ENCODE assay signal across 8 mouse cellular contexts in the genomic region with DNA sequence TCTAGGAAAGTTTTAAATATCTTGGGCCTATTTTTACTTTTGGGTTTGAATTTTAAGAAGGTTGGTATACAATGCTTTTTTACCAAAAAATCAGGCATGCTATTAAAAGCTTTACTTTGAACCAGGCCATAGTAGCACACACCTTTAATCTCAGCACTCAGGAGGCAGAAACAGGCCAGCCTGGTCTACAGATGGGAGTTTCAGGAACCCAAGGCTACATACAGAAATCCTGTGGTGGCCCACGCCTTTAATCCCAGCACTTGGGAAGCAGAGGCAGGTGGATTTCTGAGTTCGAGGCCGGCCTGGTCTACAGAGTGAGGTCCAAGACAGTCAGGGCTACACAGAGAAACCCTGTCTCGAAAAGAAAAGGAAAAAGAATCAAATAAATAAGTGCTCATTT. TPM values are rescaled to one million over a fixed set of nuclear protein-coding genes. Genes with fewer than 3 reads are reported as not detected.
A peak's percentile ranks its signal among the peaks of the same experiment; 100 is the strongest.
DNase-seq lines count a peak whose midpoint lies in the region; ATAC-seq and TF ChIP-seq lines count a peak whose summit lies in the region.

No protein-coding gene starts in this region.

- 85% methylated on average over 4 of the region's 4 CpGs for WGBS in kidney, embryonic 14.5 days
- 89% methylated on average over 4 of the region's 4 CpGs for WGBS in heart, postnatal 0 days
- WGBS in liver, embryonic 16.5 days (ENCODE audit: insufficient replicate concordance) = 64% methylated on average over 4 of the region's 4 CpGs

- no peaks in the 10 kb centered on the region for H3K36me3 ChIP-seq in kidney, embryonic 14.5 days (ENCODE audit: control insufficient read depth, insufficient read depth, low read length)
- H3K36me3 ChIP-seq in MEL (ENCODE audit: control insufficient read depth in 1 of 2, insufficient read depth in 2 of 2, low read length in 2 of 2) = peaks cover 0 to 31% of the 10 kb centered on the region in 2 experiments; a peak in 2 of 4 replicates
- H3K36me3 ChIP-seq in heart, postnatal 0 days (replicated peaks; ENCODE audit: control insufficient read depth, insufficient read depth, low read length) = no peaks in the 10 kb centered on the region
- no peaks in the 10 kb centered on the region for H3K36me3 ChIP-seq in liver, embryonic 16.5 days (ENCODE audit: control insufficient read depth, insufficient read depth)

- no peak overlapping the region for H3K4me3 ChIP-seq in kidney, embryonic 14.5 days (ENCODE audit: low read length)
- H3K4me3 ChIP-seq in MEL (ENCODE audit: control insufficient read depth in 1 of 2, insufficient read depth in 1 of 2, low read depth in 2 of 2, low read length in 2 of 2) = peak overlapping the region; percentile 51 to 57
- no peak overlapping the region for H3K4me3 ChIP-seq in heart, postnatal 0 days (ENCODE audit: low read depth, low read length)
- H3K4me3 ChIP-seq in liver, embryonic 16.5 days (ENCODE audit: low read depth, low read length) = peak overlapping the region; percentile 54

- no peak for TF ChIP-seq CTCF in MEL (IDR thresholded peaks at IDR 0.05 in 2 of 3, conservative IDR thresholded peaks at IDR 0.05 in 1 of 3; ENCODE audit: control insufficient read depth in 1 of 3, insufficient read depth in 1 of 3, low read depth in 2 of 3, low read length in 3 of 3, poor library complexity in 1 of 3, severe bottlenecking in 1 of 3)
- no peak for TF ChIP-seq CTCF in heart, postnatal 0 days (IDR thresholded peaks at IDR 0.05; ENCODE audit: low read depth)

- no peaks in the 10 kb centered on the region for H3K27me3 ChIP-seq in kidney, embryonic 14.5 days (ENCODE audit: control insufficient read depth, insufficient read depth, low read length)
- no peaks in the 10 kb centered on the region for H3K27me3 ChIP-seq in MEL (ENCODE audit: control insufficient read depth in 1 of 2, insufficient read depth in 2 of 2, low read length in 2 of 2)
- H3K27me3 ChIP-seq in heart, postnatal 0 days (ENCODE audit: control insufficient read depth, insufficient read depth, low read length) = no peaks in the 10 kb centered on the region
- no peaks in the 10 kb centered on the region for H3K27me3 ChIP-seq in liver, embryonic 16.5 days (ENCODE audit: control insufficient read depth, insufficient read depth, low read depth, low read length)

- H3K4me2 ChIP-seq in kidney, embryonic 14.5 days (replicated peaks; ENCODE audit: low read depth, low read length) = 0 out of 2 replicates have a peak overlapping the region, but pooled peaks have one; percentile 28
- peak overlapping the region; percentile 56; the same call in 1 of the 2 replicates for H3K4me2 ChIP-seq in heart, postnatal 0 days (ENCODE audit: low read depth, low read length)
- peak overlapping the region; percentile 73 for H3K4me2 ChIP-seq in liver, embryonic 16.5 days (ENCODE audit: low read depth, low read length)

- H3K27ac ChIP-seq in kidney, embryonic 14.5 days (ENCODE audit: low read depth, low read length) = peak overlapping the region; percentile 90
- H3K27ac ChIP-seq in MEL (ENCODE audit: control insufficient read depth, low read depth, low read length) = peak overlapping the region; percentile 96
- H3K27ac ChIP-seq in heart, postnatal 0 days (ENCODE audit: low read depth) = 0 out of 2 replicates have a peak overlapping the region, but pooled peaks have one; percentile 92
- peak overlapping the region; percentile 96 for H3K27ac ChIP-seq in liver, embryonic 16.5 days (ENCODE audit: low read length)

- H3K79me2 ChIP-seq in MEL (ENCODE audit: control insufficient read depth, insufficient read depth, low read length, poor library complexity) = peaks cover 8% of the 10 kb centered on the region; the same call in 1 of the 2 replicates

- no peak for DNase-seq in kidney, adult 11 months
- DNase-seq in MEL (ENCODE audit: low read depth, low spot score) = peak; percentile 72
- no peak for DNase-seq in heart, postnatal 0 days (ENCODE audit: low spot score)
- DNase-seq in cerebellum, adult 9-10 months = no peak
- no peak for DNase-seq in embryo, embryonic 10 days (ENCODE audit: low spot score)
- DNase-seq in retina, embryonic 14.5 days (ENCODE audit: low spot score) = no peak

- TF ChIP-seq EP300 in MEL (IDR thresholded peaks at IDR 0.05; ENCODE audit: low read depth in 1 of 2, low read length in 2 of 2) = no peak
- no peak for TF ChIP-seq EP300 in heart, postnatal 0 days (IDR thresholded peaks at IDR 0.05; ENCODE audit: low read depth)

- peaks cover 21% of the 10 kb centered on the region; the same call in 1 of the 2 replicates for H3K4me1 ChIP-seq in kidney, embryonic 14.5 days (ENCODE audit: control insufficient read depth, insufficient read depth, low read length)
- peaks cover 0 to 18% of the 10 kb centered on the region in 2 experiments; a peak in 2 of 4 replicates for H3K4me1 ChIP-seq in MEL (ENCODE audit: control insufficient read depth in 1 of 2, insufficient read depth in 2 of 2, low read length in 2 of 2)
- H3K4me1 ChIP-seq in heart, postnatal 0 days (ENCODE audit: control insufficient read depth, insufficient read depth) = peaks cover 17% of the 10 kb centered on the region; the same call in 1 of the 2 replicates
- peaks cover 36% of the 10 kb centered on the region for H3K4me1 ChIP-seq in liver, embryonic 16.5 days (ENCODE audit: control insufficient read depth, low read depth, low read length)

- no peak for TF ChIP-seq RAD21 in MEL (IDR thresholded peaks at IDR 0.05; ENCODE audit: low read depth, low read length)

- peak overlapping the region; percentile 52; the same call in 1 of the 2 replicates for H3K9ac ChIP-seq in kidney, embryonic 14.5 days (ENCODE audit: low read depth, low read length)
- peak overlapping the region; percentile 71 for H3K9ac ChIP-seq in MEL (ENCODE audit: control insufficient read depth, low read depth, low read length, poor library complexity, severe bottlenecking)
- H3K9ac ChIP-seq in heart, postnatal 0 days (replicated peaks; ENCODE audit: low read depth, low read length) = no peak overlapping the region
- H3K9ac ChIP-seq in liver, embryonic 16.5 days (ENCODE audit: low read depth, low read length) = peak overlapping the region; percentile 64

- H3K9me3 ChIP-seq in kidney, embryonic 14.5 days (ENCODE audit: control insufficient read depth, low read length) = no peaks in the 10 kb centered on the region
- no peaks in the 10 kb centered on the region for H3K9me3 ChIP-seq in MEL (replicated peaks; ENCODE audit: insufficient read depth, low read length)
- H3K9me3 ChIP-seq in heart, postnatal 0 days (replicated peaks; ENCODE audit: control insufficient read depth, low read length) = no peaks in the 10 kb centered on the region
- H3K9me3 ChIP-seq in liver, embryonic 16.5 days (replicated peaks; ENCODE audit: control insufficient read depth, low read length) = no peaks in the 10 kb centered on the region

- no peak for ATAC-seq in kidney, embryonic 14.5 days (ENCODE audit: low FRiP score, low TSS enrichment)
- no peak for ATAC-seq in heart, postnatal 0 days (ENCODE audit: insufficient read depth, low read depth)
- ATAC-seq in liver, embryonic 16.5 days (ENCODE audit: low read depth) = no peak

- no peak for TF ChIP-seq POLR2A in MEL (IDR thresholded peaks at IDR 0.05; ENCODE audit: control insufficient read depth in 1 of 2, insufficient read depth in 1 of 2, low read depth in 1 of 2, low read length in 2 of 2, poor library complexity in 1 of 2)

RNA-seq across cellular contexts. Expression of gene Hist2h3b, which starts 0.9 kb away (rescaled TPM):
- 72.6 and 85.9 TPM in 2 replicates for polyA plus RNA-seq in kidney, embryonic 14.5 days (2014; fragmentation: Nextera tagmentation; extraction: Ambion mirVana)
- 3,962 and 5,017 TPM in 2 replicates for total RNA-seq in MEL (2012; rRNA removed)
- 10 to 100 TPM in 1 of 2 experiments, not detected in 1; 71.7 TPM for polyA plus RNA-seq in MEL (2012; ENCODE audit: insufficient read depth in 1 of 2, insufficient read length in 2 of 2, low read depth in 1 of 2, low replicate concordance in 2 of 2, missing spikeins in 1 of 2)
- total RNA-seq in heart, postnatal 0 days (2014; rRNA removed; ENCODE audit: low replicate concordance) = 1,066 and 1,627 TPM in 2 replicates
- polyA plus RNA-seq in heart, postnatal 0 days (2015; fragmentation: Nextera tagmentation; extraction: Ambion mirVana) = 13.1 and 16.2 TPM in 2 replicates
- polyA plus RNA-seq in liver, embryonic 16.5 days (2015; fragmentation: Nextera tagmentation; extraction: Ambion mirVana) = 78.4 and 87.8 TPM in 2 replicates

RNA-seq across cellular contexts. Expression of gene Hist2h2bb, which starts 2.0 kb away (rescaled TPM):
- polyA plus RNA-seq in kidney, embryonic 14.5 days (2014; fragmentation: Nextera tagmentation; extraction: Ambion mirVana) = 21.8 and 45.2 TPM in 2 replicates
- 6,680 and 8,754 TPM in 2 replicates for total RNA-seq in MEL (2012; rRNA removed)
- polyA plus RNA-seq in MEL (2012; ENCODE audit: insufficient read depth in 1 of 2, insufficient read length in 2 of 2, low read depth in 1 of 2, low replicate concordance in 2 of 2, missing spikeins in 1 of 2) = 10 to 100 TPM in 1 of 2 experiments, not detected in 1; 11.2 TPM
- total RNA-seq in heart, postnatal 0 days (2014; rRNA removed; ENCODE audit: low replicate concordance) = 225 and 283 TPM in 2 replicates
- polyA plus RNA-seq in heart, postnatal 0 days (2015; fragmentation: Nextera tagmentation; extraction: Ambion mirVana) = 0.59 and 1.7 TPM in 2 replicates
- polyA plus RNA-seq in liver, embryonic 16.5 days (2015; fragmentation: Nextera tagmentation; extraction: Ambion mirVana) = 17.9 and 25.9 TPM in 2 replicates

RNA-seq across cellular contexts. Expression of gene Hist2h4, which starts 4.4 kb away (rescaled TPM):
- 8.9 and 10.8 TPM in 2 replicates for polyA plus RNA-seq in kidney, embryonic 14.5 days (2014; fragmentation: Nextera tagmentation; extraction: Ambion mirVana)
- 195 and 290 TPM in 2 replicates for total RNA-seq in MEL (2012; rRNA removed)
- polyA plus RNA-seq in MEL (2012; ENCODE audit: insufficient read depth in 1 of 2, insufficient read length in 2 of 2, low read depth in 1 of 2, low replicate concordance in 2 of 2, missing spikeins in 1 of 2) = 1 to 10 TPM in 1 of 2 experiments, not detected in 1; 1.5 TPM
- total RNA-seq in heart, postnatal 0 days (2014; rRNA removed; ENCODE audit: low replicate concordance) = 129 and 135 TPM in 2 replicates
- 5.4 and 5.9 TPM in 2 replicates for polyA plus RNA-seq in heart, postnatal 0 days (2015; fragmentation: Nextera tagmentation; extraction: Ambion mirVana)
- polyA plus RNA-seq in liver, embryonic 16.5 days (2015; fragmentation: Nextera tagmentation; extraction: Ambion mirVana) = 26.6 and 34.9 TPM in 2 replicates

RNA-seq across cellular contexts. Expression of gene Hist2h3c1, which starts 21.1 kb away (rescaled TPM):
- 0.91 and 2.4 TPM in 2 replicates for polyA plus RNA-seq in kidney, embryonic 14.5 days (2014; fragmentation: Nextera tagmentation; extraction: Ambion mirVana)
- 1.3 and 1.5 TPM in 2 replicates for total RNA-seq in MEL (2012; rRNA removed)
- polyA plus RNA-seq in MEL (2012; ENCODE audit: insufficient read depth in 1 of 2, insufficient read length in 2 of 2, low read depth in 1 of 2, low replicate concordance in 2 of 2, missing spikeins in 1 of 2) = not detected
- not detected in 2 replicates for total RNA-seq in heart, postnatal 0 days (2014; rRNA removed; ENCODE audit: low replicate concordance)
- 0.19 and 0.41 TPM in 2 replicates for polyA plus RNA-seq in heart, postnatal 0 days (2015; fragmentation: Nextera tagmentation; extraction: Ambion mirVana)
- polyA plus RNA-seq in liver, embryonic 16.5 days (2015; fragmentation: Nextera tagmentation; extraction: Ambion mirVana) = 4.3 and 4.9 TPM in 2 replicates

RNA-seq across cellular contexts. Expression of gene Hist2h2aa1, which starts 22.2 kb away (rescaled TPM):
- 18.3 and 20.3 TPM in 2 replicates for polyA plus RNA-seq in kidney, embryonic 14.5 days (2014; fragmentation: Nextera tagmentation; extraction: Ambion mirVana)
- total RNA-seq in MEL (2012; rRNA removed) = 3,456 and 4,103 TPM in 2 replicates
- 1 to 10 TPM in 1 of 2 experiments, not detected in 1; 1.5 TPM for polyA plus RNA-seq in MEL (2012; ENCODE audit: insufficient read depth in 1 of 2, insufficient read length in 2 of 2, low read depth in 1 of 2, low replicate concordance in 2 of 2, missing spikeins in 1 of 2)
- total RNA-seq in heart, postnatal 0 days (2014; rRNA removed; ENCODE audit: low replicate concordance) = 1,660 and 2,559 TPM in 2 replicates
- 22.0 and 24.6 TPM in 2 replicates for polyA plus RNA-seq in heart, postnatal 0 days (2015; fragmentation: Nextera tagmentation; extraction: Ambion mirVana)
- polyA plus RNA-seq in liver, embryonic 16.5 days (2015; fragmentation: Nextera tagmentation; extraction: Ambion mirVana) = 34.7 and 39.6 TPM in 2 replicates

Comparison
In these comparisons a context has a peak if more than half of its experiments do, and no peak if none do; other contexts are left out.
1. H3K4me3 ChIP-seq: peak in MEL (2 of 2) and liver, embryonic 16.5 days (single experiment); none in kidney, embryonic 14.5 days (single experiment) and heart, postnatal 0 days (single experiment).
2. Peak in every context shown above with its lines, with median percentiles within 50 percentile points of each other: H3K27ac ChIP-seq and H3K4me2 ChIP-seq.